Mouse (Mus musculus): ENCODE measurements around the gene Stx11.

Stx11 gene

DNA sequence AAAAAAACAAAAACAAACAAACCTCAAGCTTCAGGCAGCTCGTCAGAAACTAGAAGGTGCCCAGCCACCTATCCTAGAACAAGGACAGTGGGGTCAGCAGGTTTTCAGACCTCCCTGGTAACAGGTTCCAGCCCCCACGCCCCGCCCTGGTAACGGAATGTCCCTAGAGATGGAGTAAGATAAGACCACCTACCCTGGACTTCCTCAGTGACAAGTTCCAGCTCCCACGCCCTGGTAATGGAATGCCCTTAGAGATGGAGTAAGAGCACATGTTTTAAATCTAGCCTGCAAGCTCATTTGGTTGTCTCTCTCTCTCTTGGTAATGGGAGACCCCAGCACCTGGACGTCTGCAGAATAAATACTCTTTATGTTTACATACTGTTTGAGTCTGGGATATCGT is 48.3 kb downstream of the Stx11 start:
- DNase-seq (ENCODE audit: low spot score): no peak

DNA sequence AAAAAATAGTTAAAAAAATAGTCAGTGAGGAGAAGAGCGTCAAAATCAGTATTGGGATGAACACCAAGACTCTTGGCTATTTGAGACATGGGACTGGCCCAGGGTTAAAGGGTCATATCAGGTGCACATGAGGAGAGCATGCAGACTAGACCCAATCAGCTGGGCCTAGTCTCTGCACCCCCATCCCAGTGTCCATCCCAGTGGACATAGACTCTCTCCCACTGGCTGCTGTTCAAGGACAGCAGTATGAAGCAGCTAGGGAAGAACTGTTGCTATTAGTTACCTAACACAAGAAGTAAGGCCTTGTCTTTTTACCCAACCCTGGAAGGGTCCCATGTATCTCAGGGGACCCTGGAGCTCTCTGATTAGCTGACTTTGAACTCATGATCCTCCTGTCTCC is 49.9 kb downstream of the Stx11 start:
- no peak for DNase-seq (ENCODE audit: low spot score)

DNA sequence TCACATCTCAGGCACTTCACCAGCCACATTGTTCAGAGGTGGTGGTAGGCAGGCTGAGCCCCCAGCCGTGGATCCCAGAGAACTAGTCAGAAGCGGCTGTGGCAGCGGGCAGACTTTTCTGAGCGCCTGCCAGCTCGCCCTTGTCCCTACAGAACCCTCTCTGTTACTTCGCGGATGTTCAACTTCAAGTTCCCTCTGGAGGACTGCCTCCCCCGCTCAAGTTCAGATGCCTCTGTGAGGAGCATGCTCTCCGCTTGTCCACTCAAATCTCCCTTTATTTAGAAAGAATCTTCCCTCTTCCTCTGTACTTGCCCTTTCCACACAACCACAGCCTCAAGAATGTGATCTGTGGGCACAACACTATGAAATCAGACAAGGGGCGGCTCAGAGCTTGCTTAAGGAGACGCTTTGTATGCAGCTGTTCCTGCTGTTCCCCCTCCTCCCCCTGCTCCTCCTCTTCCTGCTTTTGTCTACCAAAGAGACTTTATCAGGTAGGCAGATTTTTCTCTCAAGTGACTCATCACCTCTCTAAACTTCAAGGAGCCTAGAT is 52.0 kb downstream of the Stx11 start:
- DNase-seq (ENCODE audit: low spot score): no peak

DNA sequence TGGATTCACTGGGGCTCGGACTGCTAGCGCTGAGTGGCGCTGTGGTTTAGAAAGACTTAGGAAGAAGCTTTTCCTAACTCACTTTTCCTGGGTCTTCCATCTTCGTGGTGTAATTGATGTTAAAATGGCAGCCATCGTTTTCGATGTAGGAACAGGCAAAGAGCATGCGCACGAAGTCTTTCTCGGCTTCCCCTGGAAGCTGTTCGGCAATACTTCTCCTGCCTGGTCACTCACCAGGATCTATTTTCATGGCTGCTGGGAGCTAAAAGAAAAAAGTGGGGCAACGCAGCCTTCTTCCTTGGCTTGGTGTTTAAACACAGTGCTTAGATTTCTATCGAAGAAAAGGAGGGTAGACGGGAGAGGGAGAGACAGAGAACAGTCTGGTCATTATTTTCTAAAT is 52.6 kb downstream of the Stx11 start:
- no peak for DNase-seq (ENCODE audit: low spot score)

DNA sequence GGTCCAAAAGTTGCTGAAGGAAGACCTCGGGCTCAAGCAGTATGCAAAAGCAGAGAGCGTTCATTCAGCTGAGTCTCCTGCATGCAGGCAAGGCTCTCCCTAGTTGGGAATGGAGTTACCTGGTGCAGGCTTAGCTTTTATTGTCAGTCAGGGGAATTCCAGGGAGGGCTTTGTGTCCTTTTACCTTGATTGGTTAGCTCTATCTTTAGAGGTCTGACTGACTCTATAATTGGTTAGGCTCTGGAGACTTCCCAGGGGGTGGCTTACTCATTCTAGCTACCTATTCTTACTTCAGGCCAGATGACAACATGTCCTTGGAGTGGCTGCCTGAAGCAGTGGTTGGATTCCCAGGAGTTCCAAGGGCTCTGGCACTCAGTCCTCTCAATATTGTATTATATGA is 54.2 kb downstream of the Stx11 start:
- DNase-seq (ENCODE audit: low spot score): no peak

DNA sequence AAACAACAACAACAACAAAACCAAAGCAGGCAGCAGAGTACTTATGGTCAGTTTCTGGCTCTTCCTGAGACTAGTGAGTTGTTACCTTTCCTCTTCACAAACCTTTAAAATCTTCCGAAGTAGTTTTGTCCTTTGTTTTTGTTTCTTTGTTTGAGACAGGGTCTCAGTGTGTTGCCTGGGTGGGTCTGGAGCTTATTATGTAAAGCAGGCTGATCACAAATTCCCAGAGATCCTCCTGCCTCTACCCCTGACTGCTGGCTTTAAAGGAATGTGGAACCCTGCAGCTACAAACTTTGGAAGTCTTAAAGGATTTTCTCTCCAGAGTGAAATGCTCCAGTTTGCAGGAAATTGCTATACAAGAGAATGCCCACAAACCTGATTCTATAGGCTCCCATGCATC is 54.9 kb downstream of the Stx11 start:
- no peak for DNase-seq (ENCODE audit: low spot score)

DNA sequence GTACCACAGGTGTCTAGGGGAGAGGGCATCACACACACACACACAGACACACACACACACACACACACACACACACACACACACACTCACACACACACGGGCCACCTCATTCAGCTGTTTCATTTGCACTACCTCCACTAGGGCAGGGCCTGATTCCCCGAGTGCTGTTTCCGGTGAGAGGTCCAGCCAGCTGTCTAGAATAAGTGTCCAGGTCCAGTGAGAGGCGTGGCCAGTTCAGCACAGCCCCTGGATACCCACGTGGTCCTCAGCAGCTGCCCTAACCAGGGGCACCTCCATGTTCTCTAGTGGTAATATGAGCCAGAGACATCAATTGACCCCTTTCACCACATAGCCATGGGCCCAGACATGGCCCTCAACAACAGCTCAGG is 60.0 kb downstream of the Stx11 start:
- no peak for DNase-seq (ENCODE audit: low spot score)

DNA sequence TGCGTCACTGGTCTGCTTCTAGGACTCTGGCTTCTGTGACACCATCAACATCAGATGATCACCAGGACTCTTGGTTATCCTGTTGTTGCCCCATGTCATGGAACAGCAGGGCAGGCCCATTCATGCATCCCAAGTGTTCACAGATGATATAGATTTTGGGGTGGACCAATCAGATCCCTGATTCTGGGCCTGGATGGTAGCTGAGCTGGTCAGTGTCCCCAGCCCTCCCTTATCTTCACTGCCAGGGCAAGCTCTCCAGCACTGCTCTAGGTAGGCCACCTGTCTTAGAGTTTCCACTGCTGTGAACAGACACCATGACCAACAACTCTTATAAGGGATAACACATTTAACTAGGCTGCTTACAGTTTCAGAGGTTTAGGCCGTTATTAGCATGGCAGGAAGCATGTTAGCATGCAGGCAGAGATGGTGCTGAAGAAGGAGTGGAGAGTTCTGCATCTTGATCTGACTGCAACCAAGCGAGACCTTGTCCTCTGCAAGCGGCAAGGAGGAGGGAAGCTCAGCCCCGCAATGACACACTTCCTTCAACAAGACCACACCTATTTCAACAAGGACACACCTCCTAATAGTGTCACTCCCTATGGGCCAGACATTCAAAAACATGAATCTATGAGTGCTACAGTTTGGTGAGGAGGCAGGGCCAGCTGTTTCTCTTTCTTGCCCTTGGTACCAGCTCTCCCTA is 60.5 kb downstream of the Stx11 start:
- no peak for DNase-seq (ENCODE audit: low spot score)

DNA sequence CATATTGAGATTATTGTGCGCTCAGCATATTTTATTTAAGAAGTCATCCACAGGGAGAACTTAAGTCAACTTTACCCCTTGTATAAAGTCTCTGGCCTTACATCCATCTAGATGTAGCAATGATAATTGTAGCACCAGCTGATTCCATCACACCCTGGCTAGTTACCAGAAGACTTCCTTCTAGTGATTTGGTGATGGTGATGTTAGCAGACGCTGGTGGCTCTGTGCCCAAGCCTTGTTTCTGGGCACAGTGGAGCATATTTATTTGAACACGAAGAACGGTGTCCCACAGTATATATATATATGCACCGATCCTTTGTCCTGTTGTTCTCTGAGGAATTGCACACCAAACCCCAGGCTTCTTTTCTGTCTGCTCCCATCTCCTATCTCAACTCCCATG is 64.2 kb downstream of the Stx11 start:
- DNase-seq (ENCODE audit: low spot score): no peak

DNA sequence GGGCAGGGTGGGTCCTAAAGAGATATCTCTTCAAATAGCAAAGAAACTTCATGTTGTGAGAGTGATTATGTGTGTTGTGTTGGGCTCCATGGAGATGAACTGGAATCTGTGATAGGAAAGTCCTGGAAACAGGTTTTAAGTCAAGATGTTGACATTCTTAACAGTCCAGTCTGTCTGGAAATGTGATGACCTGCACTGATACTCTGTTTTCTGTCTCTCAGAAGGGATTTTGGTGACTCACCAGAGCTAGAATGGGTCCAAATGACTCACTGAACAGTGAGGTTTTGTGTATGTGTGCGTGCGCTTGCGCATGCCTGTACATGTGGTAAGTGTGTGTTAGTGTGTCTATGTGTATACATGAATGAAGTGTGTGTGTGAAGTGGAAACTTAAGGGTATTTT is 70.8 kb downstream of the Stx11 start:
- no peak for DNase-seq (ENCODE audit: low spot score)

DNA sequence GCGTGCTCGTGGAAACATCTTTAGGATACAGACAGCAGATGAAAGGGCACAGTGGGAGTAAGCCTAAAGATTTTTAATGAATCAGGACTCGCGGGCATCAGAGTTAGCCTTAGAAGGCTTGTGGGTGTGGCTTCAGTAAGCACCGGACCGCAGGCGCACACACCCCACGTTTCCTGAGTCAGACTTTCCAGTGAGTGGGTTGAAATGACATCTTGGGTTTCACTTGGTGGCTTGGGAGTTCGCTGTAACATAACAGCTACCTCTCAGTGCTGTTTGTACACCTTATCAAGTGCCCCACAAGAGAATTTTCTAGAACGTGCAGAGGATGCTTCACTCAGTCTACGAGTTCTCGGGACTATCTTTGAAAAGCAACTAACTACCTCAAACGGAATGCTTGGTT is 75.7 kb downstream of the Stx11 start:
- DNase-seq (ENCODE audit: low spot score): no peak

All from urinary bladder, postnatal 10 days (tissue).